Mouse (Mus musculus): ENCODE results near the gene Mgat3. TPM values are rescaled to one million over a fixed set of nuclear protein-coding genes. Genes with fewer than 3 reads are reported as not detected.

Mgat3 gene
- total and polyA plus RNA-seq, 3 experiments, result not detected

DNA sequence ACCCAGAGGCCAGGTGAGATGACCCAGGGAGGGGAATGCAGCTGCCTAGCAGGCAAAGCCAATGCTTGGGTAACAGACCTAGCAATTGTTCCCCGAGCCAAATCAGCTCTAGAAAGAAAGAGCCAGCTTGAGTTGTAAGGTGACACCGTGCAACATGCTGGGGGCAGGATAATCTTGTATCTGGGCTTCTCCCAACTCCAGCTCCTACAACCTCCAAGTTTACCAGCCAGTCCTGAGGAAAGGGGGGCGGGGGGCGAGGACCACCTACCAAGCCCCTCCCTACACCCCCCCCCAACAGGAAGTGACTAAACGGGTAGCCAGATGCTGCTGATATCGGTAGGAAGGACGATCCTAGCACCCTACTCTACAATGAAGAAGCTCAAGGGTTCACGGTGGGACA lies 2.2 kb upstream of the Mgat3 start:
- H3K9me3 ChIP-seq (replicated peaks; ENCODE audit: insufficient read depth, low read length), result no peaks in the 10 kb centered on the region
- no peak for TF ChIP-seq USF2 (IDR thresholded peaks at IDR 0.05; ENCODE audit: borderline replicate concordance in 1 of 2, insufficient read depth in 1 of 2, low read depth in 1 of 2, low read length in 2 of 2)
- no peak for TF ChIP-seq MYC (IDR thresholded peaks at IDR 0.05; ENCODE audit: low read depth, low read length)
- no peak for TF ChIP-seq TBP (IDR thresholded peaks at IDR 0.05; ENCODE audit: low read depth, low read length)
- no peak for TF ChIP-seq MEF2A (IDR thresholded peaks at IDR 0.05; ENCODE audit: extremely low read depth, insufficient replicate concordance, low read depth, low read length, poor library complexity, severe bottlenecking)
- TF ChIP-seq MAZ (IDR thresholded peaks at IDR 0.05; ENCODE audit: low read depth, low read length), result peak; percentile 23; the same call in 1 of the 2 replicates
- H3K27ac ChIP-seq (ENCODE audit: control insufficient read depth, low read depth, low read length), result no peak overlapping the region
- no peaks in the 10 kb centered on the region for H3K27me3 ChIP-seq (ENCODE audit: control insufficient read depth in 1 of 2, insufficient read depth in 2 of 2, low read length in 2 of 2)
- H3K9ac ChIP-seq (ENCODE audit: control insufficient read depth, low read depth, low read length, poor library complexity, severe bottlenecking), result no peak overlapping the region
- H3K36me3 ChIP-seq (ENCODE audit: control insufficient read depth in 1 of 2, insufficient read depth in 2 of 2, low read length in 2 of 2), result no peaks in the 10 kb centered on the region
- DNase-seq (ENCODE audit: low read depth, low spot score), result no peak
- peaks cover 0 to 7% of the 10 kb centered on the region in 2 experiments; a peak in 1 of 4 replicates for H3K4me1 ChIP-seq (ENCODE audit: control insufficient read depth in 1 of 2, insufficient read depth in 2 of 2, low read length in 2 of 2)
- H3K79me2 ChIP-seq (ENCODE audit: control insufficient read depth, insufficient read depth, low read length, poor library complexity), result no peaks in the 10 kb centered on the region
- H3K4me3 ChIP-seq (ENCODE audit: control insufficient read depth in 1 of 2, insufficient read depth in 1 of 2, low read depth in 2 of 2, low read length in 2 of 2), result no peak overlapping the region

DNA sequence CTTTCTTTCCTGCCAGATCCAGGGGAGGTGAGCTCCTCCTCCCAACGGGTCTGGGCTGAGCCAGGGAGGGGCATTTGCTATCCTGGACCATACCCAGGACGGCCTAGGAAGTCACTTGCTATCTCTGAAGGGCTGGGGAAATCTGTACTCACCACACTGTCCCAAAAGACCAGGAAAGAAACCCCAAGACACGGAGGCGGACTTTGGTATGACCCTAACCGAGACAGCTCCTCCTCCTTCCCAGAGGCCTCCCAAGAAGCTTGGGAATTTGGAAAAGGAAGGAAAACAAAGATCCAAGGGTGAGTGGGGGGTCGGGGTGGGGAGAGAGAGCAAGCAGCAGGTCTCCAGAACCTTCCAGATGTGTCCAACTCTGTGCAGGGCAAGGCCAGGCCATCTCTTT lies 1.7 kb upstream of the Mgat3 start:
- no peak overlapping the region for H3K27ac ChIP-seq (ENCODE audit: control insufficient read depth, low read depth, low read length)
- no peaks in the 10 kb centered on the region for H3K9me3 ChIP-seq (replicated peaks; ENCODE audit: insufficient read depth, low read length)
- H3K36me3 ChIP-seq (ENCODE audit: control insufficient read depth in 1 of 2, insufficient read depth in 2 of 2, low read length in 2 of 2), result no peaks in the 10 kb centered on the region
- no peaks in the 10 kb centered on the region for H3K27me3 ChIP-seq (ENCODE audit: control insufficient read depth in 1 of 2, insufficient read depth in 2 of 2, low read length in 2 of 2)
- H3K79me2 ChIP-seq (ENCODE audit: control insufficient read depth, insufficient read depth, low read length, poor library complexity), result no peaks in the 10 kb centered on the region
- DNase-seq (ENCODE audit: low read depth, low spot score), result no peak
- TF ChIP-seq ELF1 (IDR thresholded peaks at IDR 0.05; ENCODE audit: low read depth, low read length), result no peak
- no peak for TF ChIP-seq CTCF (IDR thresholded peaks at IDR 0.05 in 2 of 3, conservative IDR thresholded peaks at IDR 0.05 in 1 of 3; ENCODE audit: control insufficient read depth in 1 of 3, insufficient read depth in 1 of 3, low read depth in 2 of 3, low read length in 3 of 3, poor library complexity in 1 of 3, severe bottlenecking in 1 of 3)
- TF ChIP-seq EP300 (IDR thresholded peaks at IDR 0.05; ENCODE audit: low read depth in 1 of 2, low read length in 2 of 2), result no peak
- no peak for TF ChIP-seq RCOR1 (IDR thresholded peaks at IDR 0.05; ENCODE audit: low read depth, low read length)
- no peak for TF ChIP-seq JUND (IDR thresholded peaks at IDR 0.05; ENCODE audit: low read depth, low read length)
- TF ChIP-seq POLR2AphosphoS2 (IDR thresholded peaks at IDR 0.05; ENCODE audit: low read length), result no peak
- no peak for TF ChIP-seq POLR2AphosphoS5 (IDR thresholded peaks at IDR 0.05; ENCODE audit: borderline replicate concordance, low read depth, low read length)
- no peak for TF ChIP-seq MAZ (IDR thresholded peaks at IDR 0.05; ENCODE audit: low read depth, low read length)
- no peak for TF ChIP-seq MXI1 (IDR thresholded peaks at IDR 0.05; ENCODE audit: low read depth, low read length)
- no peak for TF ChIP-seq UBTF (IDR thresholded peaks at IDR 0.05; ENCODE audit: borderline replicate concordance, insufficient read depth, low read depth, low read length)
- TF ChIP-seq HCFC1 (IDR thresholded peaks at IDR 0.05; ENCODE audit: low read depth, low read length), result no peak
- TF ChIP-seq MAX (IDR thresholded peaks at IDR 0.05; ENCODE audit: low read length), result no peak
- H3K9ac ChIP-seq (ENCODE audit: control insufficient read depth, low read depth, low read length, poor library complexity, severe bottlenecking), result no peak overlapping the region
- peaks cover 0 to 8% of the 10 kb centered on the region in 2 experiments; a peak in 2 of 4 replicates for H3K4me1 ChIP-seq (ENCODE audit: control insufficient read depth in 1 of 2, insufficient read depth in 2 of 2, low read length in 2 of 2)
- H3K4me3 ChIP-seq (ENCODE audit: control insufficient read depth in 1 of 2, insufficient read depth in 1 of 2, low read depth in 2 of 2, low read length in 2 of 2), result no peak overlapping the region
